Mouse (Mus musculus) liver, adult 2 months (tissue): ENCODE results near the gene Gda. TPM values are rescaled to one million over a fixed set of nuclear protein-coding genes. Genes with fewer than 3 reads are reported as not detected.
A peak's percentile ranks its signal among the peaks of the same experiment; 100 is the strongest.

Experiments used
- DNase-seq: peaks from one replicate; pipeline ENCODE4 v3.0.0-alpha.2; 2011; ENCODE audit warnings: low read depth, low spot score; ENCODE audit errors: extremely low read depth
- H3K27ac ChIP-seq: fragments of 200-500 bp; replicated peaks from 2 replicates; pipeline ENCODE4 v1.5.1; 2012; ENCODE audit warnings: low read depth, mild to moderate bottlenecking, control low read depth, inconsistent platforms, low read length; ENCODE audit not compliant: insufficient read depth
- H3K27me3 ChIP-seq: fragments of 200-500 bp; 2 replicates; pipeline ENCODE4 v1.6.1; 2012; ENCODE audit warnings: mild to moderate bottlenecking, moderate library complexity, low read length, inconsistent platforms; ENCODE audit not compliant: control insufficient read depth, insufficient read depth
- H3K36me3 ChIP-seq: fragments of 200-500 bp; 2 replicates; pipeline ENCODE4 v1.6.1; 2012; ENCODE audit warnings: low read length, inconsistent platforms; ENCODE audit not compliant: control insufficient read depth, insufficient read depth
- H3K4me1 ChIP-seq: fragments of 200-500 bp; 2 replicates; pipeline ENCODE4 v1.6.1; 2011; ENCODE audit warnings: low read length; ENCODE audit not compliant: control insufficient read depth, insufficient read depth
- H3K4me3 ChIP-seq: fragments of 200-500 bp; 2 replicates; pipeline ENCODE4 v1.5.1; 2011; ENCODE audit warnings: low read depth, mild to moderate bottlenecking, control low read depth, low read length, moderate library complexity; ENCODE audit not compliant: insufficient read depth
- H3K79me2 ChIP-seq: fragments of 200-500 bp; 2 replicates; pipeline ENCODE4 v1.6.1; 2012; ENCODE audit warnings: inconsistent platforms, mild to moderate bottlenecking, low read length, moderate library complexity; ENCODE audit not compliant: control insufficient read depth, insufficient read depth
- H3K9ac ChIP-seq: fragments of 200-500 bp; 2 replicates; pipeline ENCODE4 v1.6.1; 2012; ENCODE audit warnings: low read depth, mild to moderate bottlenecking, control low read depth, inconsistent platforms, low read length
- CTCF ChIP-seq: fragments of 200-500 bp; IDR thresholded peaks from 2 replicates; pipeline ENCODE4 v1.5.1; 2011; ENCODE audit warnings: low read depth, low read length, control low read depth
- POLR2A ChIP-seq: fragments of 200-500 bp; IDR thresholded peaks from 2 replicates; pipeline ENCODE4 v1.6.1; 2011; ENCODE audit warnings: low read length, control low read depth; ENCODE audit not compliant: insufficient read depth; ENCODE audit errors: extremely low read depth
- WGBS: fragments of 180-500 bp; shearing (Covaris S2); methylation state at CpG from one replicate; pipeline ENCODE4 v1.1.7; 2018; 5-methylcytosine and 5-hydroxymethylcytosine counted together
- polyA plus RNA-seq: library from polyadenylated mRNA; depleted of rRNA; stranded (reverse); fragments of >200 nt; gene quantifications from 2 replicates; pipeline ENCODE4 v1.2.3, GENCODE M21; 2012
- total RNA-seq: library from RNA; depleted of rRNA; stranded (reverse); fragments of >200 nt; gene quantifications from 2 replicates; pipeline ENCODE4 v1.2.3, GENCODE M21; 2014

Gene Gda
- total and polyA plus RNA-seq, 2 experiments: 3.8 to 23.5 TPM

DNA sequence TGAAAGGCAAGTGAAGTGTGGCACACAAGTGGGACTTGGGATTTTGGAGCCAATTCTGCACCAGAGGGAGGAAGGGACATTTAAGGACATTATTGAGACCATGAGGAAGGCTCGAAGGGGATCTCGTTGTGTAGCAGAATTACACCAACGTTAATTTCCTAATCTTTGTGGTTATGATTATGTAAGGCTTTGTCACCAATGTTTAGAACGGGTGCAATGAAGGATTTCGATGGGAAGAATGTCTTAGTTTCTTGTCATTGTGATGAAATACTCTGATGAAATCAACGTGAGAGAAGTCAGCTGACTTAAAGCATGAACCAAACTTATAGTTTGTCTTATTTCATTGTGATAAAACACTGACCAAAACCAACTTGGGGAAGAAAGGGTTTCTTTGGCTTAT, 32.4 kb downstream of the Gda start:
- no peak overlapping the region for H3K4me3 ChIP-seq
- H3K9ac ChIP-seq: no peak overlapping the region
- H3K36me3 ChIP-seq: no peaks in the 10 kb centered on the region
- H3K27me3 ChIP-seq: no peaks in the 10 kb centered on the region
- H3K27ac ChIP-seq: no peak overlapping the region
- WGBS: 70% methylated on average over 6 of the region's 6 CpGs
- H3K79me2 ChIP-seq: peaks cover 7% of the 10 kb centered on the region
- DNase-seq: no peak
- peaks cover 4% of the 10 kb centered on the region for H3K4me1 ChIP-seq
- TF ChIP-seq CTCF (no peak), POLR2A (no peak)

GRCm38 (mm10) chr19:21439141-21439737, 34.0 kb downstream of the Gda start:
- TF ChIP-seq CTCF: no peak
- TF ChIP-seq POLR2A: no peak
- peak; percentile 79 for DNase-seq
- H3K4me3 ChIP-seq: no peak overlapping the region
- peaks cover 4% of the 10 kb centered on the region for H3K4me1 ChIP-seq
- no peaks in the 10 kb centered on the region for H3K36me3 ChIP-seq
- H3K79me2 ChIP-seq: peaks cover 7% of the 10 kb centered on the region
- H3K27ac ChIP-seq: 0 out of 2 replicates have a peak overlapping the region, but pooled peaks have one; percentile 1
- H3K9ac ChIP-seq: no peak overlapping the region
- H3K27me3 ChIP-seq: no peaks in the 10 kb centered on the region
- 13% methylated on average over 3 of the region's 3 CpGs for WGBS

GRCm38 (mm10) chr19:21436566-21436965, 36.7 kb downstream of the Gda start:
- H3K4me1 ChIP-seq: peaks cover 4% of the 10 kb centered on the region
- no peak overlapping the region for H3K9ac ChIP-seq
- no peak overlapping the region for H3K27ac ChIP-seq
- no peak overlapping the region for H3K4me3 ChIP-seq
- TF ChIP-seq CTCF (no peak), POLR2A (no peak)
- WGBS: 82% methylated on average over 3 of the region's 3 CpGs
- DNase-seq: peak; percentile 62
- no peaks in the 10 kb centered on the region for H3K27me3 ChIP-seq
- peaks cover 2% of the 10 kb centered on the region; the same call in 1 of the 2 replicates for H3K36me3 ChIP-seq
- peaks cover 2% of the 10 kb centered on the region; the same call in 1 of the 2 replicates for H3K79me2 ChIP-seq

- 94% methylated on average over 4 of the region's 4 CpGs for WGBS
- H3K9ac ChIP-seq: no peak overlapping the region
- peaks cover 2% of the 10 kb centered on the region; the same call in 1 of the 2 replicates for H3K79me2 ChIP-seq
- peaks cover 2% of the 10 kb centered on the region; the same call in 1 of the 2 replicates for H3K36me3 ChIP-seq
- no peaks in the 10 kb centered on the region for H3K4me1 ChIP-seq
- no peak for TF ChIP-seq CTCF
- TF ChIP-seq POLR2A: no peak
- no peaks in the 10 kb centered on the region for H3K27me3 ChIP-seq
- H3K27ac ChIP-seq: no peak overlapping the region
- no peak overlapping the region for H3K4me3 ChIP-seq
- no peak for DNase-seq
Measured at GRCm38 (mm10) chr19:21433348-21433747, 39.9 kb downstream of the Gda start.

DNA sequence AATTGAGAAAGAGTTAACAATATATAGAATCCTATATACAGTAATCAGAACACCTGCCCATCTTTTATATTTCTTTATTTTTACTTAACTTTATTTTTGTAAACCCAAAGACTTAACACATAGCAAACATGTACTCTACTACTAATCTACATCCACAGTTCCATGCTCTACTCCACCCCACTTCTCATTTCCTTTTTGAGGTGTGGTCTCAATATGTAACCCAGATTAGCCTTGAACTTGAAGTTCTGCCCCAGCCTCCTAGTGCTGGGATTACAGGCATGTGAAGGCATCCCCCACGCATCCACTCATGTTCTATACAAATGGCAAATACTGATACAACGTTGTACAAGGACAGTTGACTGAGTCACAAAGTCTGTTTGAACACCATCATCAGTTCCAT, 40.4 kb downstream of the Gda start:
- H3K27me3 ChIP-seq: no peaks in the 10 kb centered on the region
- peaks cover 2% of the 10 kb centered on the region; the same call in 1 of the 2 replicates for H3K79me2 ChIP-seq
- H3K4me3 ChIP-seq: no peak overlapping the region
- peaks cover 2% of the 10 kb centered on the region; the same call in 1 of the 2 replicates for H3K36me3 ChIP-seq
- no peaks in the 10 kb centered on the region for H3K4me1 ChIP-seq
- TF ChIP-seq POLR2A (no peak), CTCF (no peak)
- 78% methylated on average over 2 of the region's 2 CpGs for WGBS
- DNase-seq: no peak
- no peak overlapping the region for H3K27ac ChIP-seq
- H3K9ac ChIP-seq: no peak overlapping the region

- H3K9ac ChIP-seq: no peak overlapping the region
- H3K36me3 ChIP-seq: peaks cover 2% of the 10 kb centered on the region; the same call in 1 of the 2 replicates
- TF ChIP-seq CTCF (no peak), POLR2A (no peak)
- H3K4me1 ChIP-seq: no peaks in the 10 kb centered on the region
- no peaks in the 10 kb centered on the region for H3K27me3 ChIP-seq
- DNase-seq: no peak
- no peak overlapping the region for H3K4me3 ChIP-seq
- no peaks in the 10 kb centered on the region; the same call in 1 of the 2 replicates for H3K79me2 ChIP-seq
- 89% methylated on average over 3 of the region's 3 CpGs for WGBS
- H3K27ac ChIP-seq: no peak overlapping the region
Measured at GRCm38 (mm10) chr19:21432286-21432685, 41.0 kb downstream of the Gda start.
